Mouse (Mus musculus) heart, postnatal 25 days (tissue): Measurements from ENCODE around the gene Rnf111. TPM values are rescaled to one million over a fixed set of nuclear protein-coding genes. Genes with fewer than 3 reads are reported as not detected.

Experiments
- microRNA-seq: library from miRNA; unstranded; fragments of <30 nt; microRNA quantifications from one replicate; pipeline ENCODE4 v1.2.0, GENCODE M21; 2022
- total RNA-seq, 2 experiments: library from RNA; stranded (reverse); gene quantifications; 2 replicates each; pipeline ENCODE4 v1.2.3; 2021

Gene Rnf111
- total RNA-seq, 2 experiments from 2014 or later: 18.4 to 21.2 TPM

Small RNA genes within 50 kb of the gene (microRNA-seq; reads per million reads assigned to microRNA genes)
- not detected for gene Mir5626

Other genes starting within 250 kb of the Rnf111 start
- 1 to 10 TPM; 1.3 to 1.4 TPM for gene Ccnb2, start 82.2 kb downstream of the Rnf111 start, total RNA-seq
- gene Sltm, start 39.0 kb upstream of the Rnf111 start, total RNA-seq: 10 to 100 TPM; 19.9 to 20.8 TPM
- gene Gm10642, start 152.5 kb upstream of the Rnf111 start, total RNA-seq: under 1 TPM; 0.36 to 0.42 TPM
- 10 to 100 TPM; 32.2 to 38.6 TPM for gene Mindy2, start 153.4 kb upstream of the Rnf111 start, total RNA-seq
- 10 to 100 TPM; 37.0 to 44.5 TPM for gene Adam10, start 175.3 kb upstream of the Rnf111 start, total RNA-seq